In genomic region chr3:86862939-86863311, GRCm38 (mm10) we compare ENCODE assay signal across 8 mouse cellular contexts. TPM values are rescaled to one million over a fixed set of nuclear protein-coding genes. Genes with fewer than 3 reads are reported as not detected.
DNase-seq lines count a peak whose midpoint lies in the region; ATAC-seq and TF ChIP-seq lines count a peak whose summit lies in the region.

No protein-coding gene starts in this region.

- H3K4me2 ChIP-seq in hindbrain, embryonic 16.5 days (ENCODE audit: low read length), result peak overlapping the region; percentile 39
- peak overlapping the region; percentile 35 for H3K4me2 ChIP-seq in neural tube, embryonic 13.5 days

- 6% methylated on average over 3 of the region's 3 CpGs for WGBS in hindbrain, embryonic 16.5 days
- WGBS in neural tube, embryonic 13.5 days, result 9% methylated on average over 3 of the region's 3 CpGs

- H3K9ac ChIP-seq in hindbrain, embryonic 16.5 days (ENCODE audit: low read depth, low read length), result no peak overlapping the region
- H3K9ac ChIP-seq in neural tube, embryonic 13.5 days, result peak overlapping the region; percentile 32; the same call in 1 of the 2 replicates

- H3K4me1 ChIP-seq in hindbrain, embryonic 16.5 days (ENCODE audit: control insufficient read depth, insufficient read depth, low read depth, low read length), result peaks cover 26% of the 10 kb centered on the region
- peaks cover 63% of the 10 kb centered on the region for H3K4me1 ChIP-seq in neural tube, embryonic 13.5 days (replicated peaks)

- ATAC-seq in hindbrain, embryonic 16.5 days, result peak; percentile 88
- ATAC-seq in neural tube, embryonic 13.5 days (ENCODE audit: low read depth), result peak; percentile 88
- no peak for ATAC-seq in CD4-positive, CD25-positive, alpha-beta regulatory T cell, adult 4 months
- ATAC-seq in megakaryocyte progenitor cell, adult 5-6 weeks (replicated peaks; ENCODE audit: poor library complexity), result no peak

- intact Hi-C loops in left cerebral cortex, adult 2 months (cut with DNase I), result no loop called here

- H3K9me3 ChIP-seq in hindbrain, embryonic 16.5 days (ENCODE audit: control insufficient read depth, low read length), result no peaks in the 10 kb centered on the region
- no peaks in the 10 kb centered on the region for H3K9me3 ChIP-seq in neural tube, embryonic 13.5 days

- no peak overlapping the region for H3K27ac ChIP-seq in left cerebral cortex, adult 2 months
- H3K27ac ChIP-seq in hindbrain, embryonic 16.5 days (ENCODE audit: low read depth, low read length), result peak overlapping the region; percentile 44; the same call in 1 of the 2 replicates
- H3K27ac ChIP-seq in neural tube, embryonic 13.5 days (replicated peaks), result peak overlapping the region; percentile 42

- H3K36me3 ChIP-seq in hindbrain, embryonic 16.5 days (ENCODE audit: control insufficient read depth, insufficient read depth, low read length), result no peaks in the 10 kb centered on the region
- no peaks in the 10 kb centered on the region for H3K36me3 ChIP-seq in neural tube, embryonic 13.5 days

- peak; percentile 42 to 55 for DNase-seq in left cerebral cortex, adult 2 months (ENCODE audit: extremely low spot score in 1 of 2, low spot score in 2 of 2)
- DNase-seq in left cerebral cortex, adult 18-20 months (ENCODE audit: low spot score in 2 of 2), result no peak
- DNase-seq in embryo, embryonic 9.5 days (ENCODE audit: extremely low spot score), result peak; percentile 61
- DNase-seq in heart, adult 11 months, result no peak

- no peak overlapping the region for H3K4me3 ChIP-seq in left cerebral cortex, adult 2 months
- H3K4me3 ChIP-seq in hindbrain, embryonic 16.5 days (ENCODE audit: low read length), result no peak overlapping the region
- H3K4me3 ChIP-seq in neural tube, embryonic 13.5 days, result no peak overlapping the region

- no peak for TF ChIP-seq CTCF in left cerebral cortex, adult 2 months (IDR thresholded peaks at IDR 0.05)

- H3K27me3 ChIP-seq in hindbrain, embryonic 16.5 days (replicated peaks; ENCODE audit: control insufficient read depth, insufficient read depth, low read length), result no peaks in the 10 kb centered on the region
- no peaks in the 10 kb centered on the region for H3K27me3 ChIP-seq in neural tube, embryonic 13.5 days

RNA-seq across cellular contexts. Expression of gene Dclk2, which starts 57.7 kb away (rescaled TPM):
- 10 to 100 TPM; 55.6 to 62.8 TPM for total RNA-seq in left cerebral cortex, adult 2 months (2021)
- 10 to 100 TPM; 60.7 to 60.9 TPM for total RNA-seq in left cerebral cortex, adult 18-20 months (2021)
- polyA plus RNA-seq in hindbrain, embryonic 16.5 days (2015; fragmentation: Nextera tagmentation; extraction: Ambion mirVana), result 74.9 and 84.2 TPM in 2 replicates
- polyA plus RNA-seq in neural tube, embryonic 13.5 days (2015; fragmentation: Nextera tagmentation; extraction: Ambion mirVana), result 69.4 and 72.2 TPM in 2 replicates
- polyA plus RNA-seq in CD4-positive, CD25-positive, alpha-beta regulatory T cell, adult 4 months (2017; shearing (Covaris generic)), result 1 to 10 TPM; 2.4 to 3.5 TPM
- total RNA-seq in megakaryocyte progenitor cell, adult 5-6 weeks (2015), result 0.44 and 1.4 TPM in 2 replicates
- total RNA-seq in megakaryocyte progenitor cell, adult 5-6 weeks (2017), result 0.62 and 1.6 TPM in 2 replicates

Comparison
In these comparisons a context has a peak if more than half of its experiments do, and no peak if none do; other contexts are left out.
1. DNase-seq: peak in left cerebral cortex, adult 2 months (2 of 2) and embryo, embryonic 9.5 days (single experiment); none in left cerebral cortex, adult 18-20 months (0 of 2) and heart, adult 11 months (single experiment).
2. ATAC-seq: peak in hindbrain, embryonic 16.5 days (single experiment) and neural tube, embryonic 13.5 days (single experiment); none in CD4-positive, CD25-positive, alpha-beta regulatory T cell, adult 4 months (single experiment) and megakaryocyte progenitor cell, adult 5-6 weeks (single experiment).
3. RNA of gene Dclk2, which starts 57.7 kb away (total RNA-seq): 55.6 to 62.8 TPM in left cerebral cortex, adult 2 months and 60.7 to 60.9 TPM in left cerebral cortex, adult 18-20 months; 0.44 to 1.6 TPM in megakaryocyte progenitor cell, adult 5-6 weeks; every median in the first group is over 10 times any median in the second.